Mouse (Mus musculus): ENCODE results near the gene Slit1.

Gene Slit1

GRCm38 (mm10) chr19:41737657-41738428 is 5.6 kb downstream of the Slit1 start:
- in situ Hi-C loops (cut with MboI; ENCODE audit: low pct_unique_long_range_greater_than_20kb in 1 of 2, low sequenced_read_pairs in 2 of 2, unreplicated experiment in 1 of 2) = no loop called here

GRCm38 (mm10) chr19:41734685-41735084 is 8.8 kb downstream of the Slit1 start:
- in situ Hi-C loops (cut with MboI; ENCODE audit: low pct_unique_long_range_greater_than_20kb in 1 of 2, low sequenced_read_pairs in 2 of 2, unreplicated experiment in 1 of 2) = no loop called here

- in situ Hi-C loops (cut with MboI; ENCODE audit: low pct_unique_long_range_greater_than_20kb in 1 of 2, low sequenced_read_pairs in 2 of 2, unreplicated experiment in 1 of 2) = no loop called here
Observed at GRCm38 (mm10) chr19:41725491-41725890, 18.0 kb downstream of the Slit1 start.

GRCm38 (mm10) chr19:41724831-41725470 is 18.5 kb downstream of the Slit1 start:
- in situ Hi-C loops (cut with MboI; ENCODE audit: low pct_unique_long_range_greater_than_20kb in 1 of 2, low sequenced_read_pairs in 2 of 2, unreplicated experiment in 1 of 2) = no loop called here

- in situ Hi-C loops (cut with MboI; ENCODE audit: low pct_unique_long_range_greater_than_20kb in 1 of 2, low sequenced_read_pairs in 2 of 2, unreplicated experiment in 1 of 2) = no loop called here
Observed at GRCm38 (mm10) chr19:41723337-41723736, 20.1 kb downstream of the Slit1 start.

GRCm38 (mm10) chr19:41719436-41719835 is 24.0 kb downstream of the Slit1 start:
- in situ Hi-C loops (cut with MboI; ENCODE audit: low pct_unique_long_range_greater_than_20kb in 1 of 2, low sequenced_read_pairs in 2 of 2, unreplicated experiment in 1 of 2) = no loop called here

GRCm38 (mm10) chr19:41716233-41717218 is 26.9 kb downstream of the Slit1 start:
- in situ Hi-C loops (cut with MboI; ENCODE audit: low pct_unique_long_range_greater_than_20kb in 1 of 2, low sequenced_read_pairs in 2 of 2, unreplicated experiment in 1 of 2) = no loop called here

- in situ Hi-C loops (cut with MboI; ENCODE audit: low pct_unique_long_range_greater_than_20kb in 1 of 2, low sequenced_read_pairs in 2 of 2, unreplicated experiment in 1 of 2) = no loop called here
Observed at GRCm38 (mm10) chr19:41714431-41714917, 29.0 kb downstream of the Slit1 start.

GRCm38 (mm10) chr19:41712829-41713228 is 30.6 kb downstream of the Slit1 start:
- in situ Hi-C loops (cut with MboI; ENCODE audit: low pct_unique_long_range_greater_than_20kb in 1 of 2, low sequenced_read_pairs in 2 of 2, unreplicated experiment in 1 of 2) = no loop called here

GRCm38 (mm10) chr19:41711665-41712064 is 31.8 kb downstream of the Slit1 start:
- in situ Hi-C loops (cut with MboI; ENCODE audit: low pct_unique_long_range_greater_than_20kb in 1 of 2, low sequenced_read_pairs in 2 of 2, unreplicated experiment in 1 of 2) = no loop called here

- in situ Hi-C loops (cut with MboI; ENCODE audit: low pct_unique_long_range_greater_than_20kb in 1 of 2, low sequenced_read_pairs in 2 of 2, unreplicated experiment in 1 of 2) = no loop called here
Observed at GRCm38 (mm10) chr19:41709497-41710165, 33.8 kb downstream of the Slit1 start.

- in situ Hi-C loops (cut with MboI; ENCODE audit: low pct_unique_long_range_greater_than_20kb in 1 of 2, low sequenced_read_pairs in 2 of 2, unreplicated experiment in 1 of 2) = no loop called here
Observed at GRCm38 (mm10) chr19:41707850-41708249, 35.6 kb downstream of the Slit1 start.

- in situ Hi-C loops (cut with MboI; ENCODE audit: low pct_unique_long_range_greater_than_20kb in 1 of 2, low sequenced_read_pairs in 2 of 2, unreplicated experiment in 1 of 2) = no loop called here
Observed at GRCm38 (mm10) chr19:41706094-41706828, 37.2 kb downstream of the Slit1 start.

- in situ Hi-C loops (cut with MboI; ENCODE audit: low pct_unique_long_range_greater_than_20kb in 1 of 2, low sequenced_read_pairs in 2 of 2, unreplicated experiment in 1 of 2) = no loop called here
Observed at GRCm38 (mm10) chr19:41705416-41705815, 38.0 kb downstream of the Slit1 start.

GRCm38 (mm10) chr19:41702638-41703037 is 40.8 kb downstream of the Slit1 start:
- in situ Hi-C loops (cut with MboI; ENCODE audit: low pct_unique_long_range_greater_than_20kb in 1 of 2, low sequenced_read_pairs in 2 of 2, unreplicated experiment in 1 of 2) = no loop called here

GRCm38 (mm10) chr19:41698857-41699424 is 44.5 kb downstream of the Slit1 start:
- in situ Hi-C loops (cut with MboI; ENCODE audit: low pct_unique_long_range_greater_than_20kb in 1 of 2, low sequenced_read_pairs in 2 of 2, unreplicated experiment in 1 of 2) = no loop called here

- in situ Hi-C loops (cut with MboI; ENCODE audit: low pct_unique_long_range_greater_than_20kb in 1 of 2, low sequenced_read_pairs in 2 of 2, unreplicated experiment in 1 of 2) = no loop called here
Observed at GRCm38 (mm10) chr19:41697807-41698515, 45.5 kb downstream of the Slit1 start.
